Mouse (Mus musculus) spleen, postnatal 4 days (tissue): Measurements from ENCODE around the gene Nfkb2.
A peak's percentile ranks its signal among the peaks of the same experiment; 100 is the strongest.

Experiments
- DNase-seq, 2 experiments: peaks; one replicate each; pipeline ENCODE4 v3.0.0; 2022; ENCODE audit warnings: low spot score in 2 of 2

The Nfkb2 gene

DNA sequence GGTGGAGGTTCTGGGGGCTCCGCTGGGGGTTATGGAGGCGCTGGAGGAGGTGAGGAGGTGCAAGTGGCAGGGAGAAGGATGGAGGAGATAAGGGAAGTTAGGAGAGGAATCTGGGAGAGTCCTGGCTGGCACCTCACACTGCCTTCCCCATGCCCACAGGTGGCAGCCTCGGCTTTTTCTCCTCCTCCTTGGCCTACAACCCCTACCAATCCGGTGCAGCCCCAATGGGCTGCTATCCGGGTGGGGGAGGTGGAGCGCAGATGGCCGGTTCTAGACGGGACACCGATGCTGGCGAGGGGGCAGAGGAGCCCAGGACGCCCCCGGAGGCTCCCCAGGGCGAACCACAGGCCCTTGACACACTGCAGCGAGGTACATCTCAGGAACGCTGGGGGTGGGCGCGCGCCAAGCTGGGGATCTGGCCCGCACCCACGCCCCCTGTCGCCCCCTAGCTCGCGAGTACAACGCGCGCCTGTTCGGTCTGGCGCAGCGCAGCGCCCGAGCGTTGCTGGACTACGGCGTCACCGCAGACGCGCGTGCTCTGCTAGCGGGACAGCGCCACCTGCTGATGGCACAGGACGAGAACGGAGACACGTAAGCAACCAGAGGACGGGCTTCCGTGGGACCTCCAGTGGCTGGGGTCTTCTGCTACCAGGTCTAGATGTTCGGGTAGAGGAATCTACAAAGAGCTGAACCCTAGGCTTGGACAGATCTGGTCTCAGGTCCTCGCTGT, 4.8 kb downstream of the Nfkb2 start:
- DNase-seq = peak; percentile 86 to 97

DNA sequence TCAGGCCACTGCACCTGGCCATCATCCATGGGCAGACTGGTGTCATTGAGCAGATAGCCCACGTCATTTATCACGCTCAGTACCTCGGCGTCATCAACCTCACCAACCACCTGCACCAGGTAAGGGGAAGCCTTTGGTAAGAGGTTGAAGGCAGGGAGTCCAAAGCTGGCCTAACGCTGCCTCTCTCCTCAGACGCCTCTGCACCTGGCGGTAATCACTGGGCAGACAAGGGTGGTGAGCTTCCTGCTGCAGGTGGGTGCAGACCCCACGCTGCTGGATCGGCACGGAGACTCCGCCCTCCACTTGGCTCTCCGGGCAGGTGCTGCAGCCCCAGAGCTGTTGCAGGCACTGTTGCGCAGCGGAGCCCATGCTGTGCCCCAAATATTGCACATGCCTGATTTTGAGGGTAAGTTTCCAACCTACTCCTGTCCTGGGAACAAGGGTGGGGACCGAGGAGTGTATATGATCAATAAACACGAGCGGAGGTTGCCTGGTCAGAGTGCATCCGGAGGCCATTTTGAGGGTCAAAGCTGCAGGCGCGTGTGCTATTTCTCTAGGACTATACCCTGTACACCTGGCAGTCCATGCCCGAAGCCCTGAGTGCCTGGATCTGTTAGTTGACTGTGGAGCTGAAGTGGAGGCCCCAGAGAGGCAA, 5.7 kb downstream of the Nfkb2 start:
- DNase-seq = peak; percentile 14 to 66

DNA sequence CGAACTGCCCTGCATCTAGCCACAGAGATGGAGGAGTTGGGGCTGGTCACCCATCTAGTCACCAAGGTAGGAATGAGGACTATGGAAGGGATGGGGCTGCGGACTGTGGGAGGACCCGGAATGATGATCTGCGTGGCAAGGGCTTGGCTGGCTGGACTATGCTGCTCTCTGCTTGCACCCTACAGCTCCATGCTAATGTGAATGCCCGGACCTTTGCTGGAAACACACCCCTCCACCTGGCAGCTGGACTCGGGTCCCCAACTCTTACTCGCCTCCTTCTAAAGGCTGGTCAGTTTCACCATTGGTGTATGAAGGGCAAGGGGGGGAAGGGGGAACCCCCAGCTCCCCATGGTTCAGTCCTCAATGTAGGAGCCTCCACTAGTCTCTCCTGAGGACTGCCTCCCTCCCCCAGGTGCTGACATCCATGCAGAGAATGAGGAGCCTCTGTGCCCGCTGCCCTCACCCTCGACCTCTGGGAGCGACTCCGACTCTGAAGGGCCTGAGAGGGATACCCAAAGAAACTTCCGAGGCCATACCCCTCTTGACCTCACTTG, 6.3 kb downstream of the Nfkb2 start:
- peak in 1 of 2 experiments; percentile 61 for DNase-seq

DNA sequence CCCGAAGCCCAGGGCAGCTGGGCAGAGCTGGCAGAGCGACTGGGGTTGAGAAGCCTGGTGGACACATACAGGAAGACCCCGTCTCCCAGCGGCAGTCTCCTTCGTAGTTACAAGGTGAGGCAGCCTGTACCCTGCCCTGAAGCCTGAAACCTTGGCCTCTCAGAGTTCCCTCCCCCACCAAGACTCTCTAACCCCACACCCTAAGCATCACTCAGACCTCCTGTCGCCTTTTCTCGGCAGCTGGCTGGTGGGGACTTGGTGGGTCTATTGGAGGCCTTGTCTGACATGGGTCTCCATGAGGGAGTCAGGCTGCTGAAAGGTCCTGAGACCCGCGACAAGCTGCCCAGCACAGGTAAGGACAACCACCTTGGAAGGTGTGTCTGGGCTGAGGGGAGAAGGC, 7.2 kb downstream of the Nfkb2 start:
- DNase-seq = peak in 1 of 2 experiments; percentile 62

DNA sequence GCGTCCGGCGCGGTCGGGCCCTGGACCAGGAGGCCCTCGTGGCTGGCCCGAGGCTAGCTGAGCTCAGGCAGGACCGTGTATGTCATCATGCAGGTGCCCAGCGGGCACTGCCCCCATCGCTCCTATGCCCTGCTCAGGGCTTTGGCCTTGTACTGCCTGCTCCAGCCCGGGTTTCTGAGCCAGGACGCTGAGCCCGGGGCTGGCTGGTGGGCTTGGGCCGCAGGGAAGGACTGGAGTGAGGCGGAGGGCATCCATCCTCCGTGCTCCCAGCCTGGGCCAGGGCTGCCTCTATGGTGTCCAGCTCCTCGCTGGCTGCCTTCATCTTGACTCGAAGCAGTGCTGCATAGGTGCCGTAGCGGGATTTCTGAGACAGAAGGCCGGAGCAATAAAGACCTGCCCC, 8.4 kb downstream of the Nfkb2 start:
- DNase-seq = peak in 1 of 2 experiments; percentile 65

DNA sequence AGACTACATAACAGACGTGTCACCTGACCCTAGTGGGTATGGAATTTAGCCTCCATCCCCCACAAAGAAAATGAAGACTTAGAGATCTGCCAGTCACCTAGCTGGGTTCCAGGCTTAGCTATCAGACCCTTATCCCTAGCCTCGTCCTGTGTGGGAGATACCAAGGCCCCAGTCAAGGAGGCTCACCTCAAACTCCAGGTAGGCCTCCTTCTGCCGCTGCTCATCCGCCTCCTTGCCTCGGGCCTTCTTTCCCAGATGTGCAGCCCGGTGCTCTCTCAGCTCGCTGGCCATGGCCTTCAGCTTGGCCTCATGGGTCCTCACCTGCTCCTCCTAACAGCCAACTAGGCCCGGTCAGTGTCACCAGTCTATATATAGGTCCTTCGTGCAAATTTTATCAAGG, 9.0 kb downstream of the Nfkb2 start:
- peak in 1 of 2 experiments; percentile 61 for DNase-seq

DNA sequence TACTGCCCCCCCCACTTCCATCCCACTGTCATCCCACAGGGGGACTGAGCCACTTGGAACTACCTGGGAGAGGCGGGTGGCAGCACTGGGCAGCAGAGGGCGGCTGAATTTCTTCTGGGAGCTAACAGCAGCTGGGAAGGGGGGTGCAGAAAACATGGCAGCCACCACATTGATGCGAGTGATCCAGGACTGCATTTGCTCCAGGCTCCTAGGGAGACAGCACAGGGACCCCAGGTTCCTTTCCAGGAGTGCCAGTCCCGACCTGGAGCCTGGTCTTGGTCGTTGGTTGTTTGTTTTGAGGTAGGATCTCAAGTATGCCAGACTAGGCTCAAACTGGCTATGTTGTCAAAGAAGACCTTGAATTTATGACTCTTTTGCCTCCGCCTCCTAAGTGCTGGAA, 9.5 kb downstream of the Nfkb2 start:
- DNase-seq = no peak

DNA sequence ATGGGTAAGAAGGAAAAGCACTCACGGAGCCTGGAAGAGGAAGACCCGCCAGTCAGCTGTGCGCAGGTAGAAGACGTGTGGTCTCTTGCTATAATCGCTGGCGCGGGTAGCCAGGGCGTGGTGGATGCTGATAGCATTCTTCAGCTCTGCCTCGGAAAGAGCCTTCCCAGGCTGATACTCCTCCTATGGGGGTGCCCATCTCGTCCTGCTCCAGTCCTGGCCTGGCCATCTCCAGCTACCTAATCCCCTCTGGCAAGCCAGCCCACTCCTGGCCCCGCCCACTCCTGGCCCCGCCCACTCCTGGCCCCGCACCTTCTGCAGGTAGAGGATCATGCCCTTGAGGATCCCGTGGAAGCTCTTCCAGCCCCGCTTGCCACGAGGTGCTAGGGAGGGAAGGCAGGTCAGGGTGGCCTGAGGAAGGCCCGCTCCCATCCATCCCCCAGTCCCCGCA, 10.1 kb downstream of the Nfkb2 start:
- DNase-seq = peak; percentile 70 to 86

DNA sequence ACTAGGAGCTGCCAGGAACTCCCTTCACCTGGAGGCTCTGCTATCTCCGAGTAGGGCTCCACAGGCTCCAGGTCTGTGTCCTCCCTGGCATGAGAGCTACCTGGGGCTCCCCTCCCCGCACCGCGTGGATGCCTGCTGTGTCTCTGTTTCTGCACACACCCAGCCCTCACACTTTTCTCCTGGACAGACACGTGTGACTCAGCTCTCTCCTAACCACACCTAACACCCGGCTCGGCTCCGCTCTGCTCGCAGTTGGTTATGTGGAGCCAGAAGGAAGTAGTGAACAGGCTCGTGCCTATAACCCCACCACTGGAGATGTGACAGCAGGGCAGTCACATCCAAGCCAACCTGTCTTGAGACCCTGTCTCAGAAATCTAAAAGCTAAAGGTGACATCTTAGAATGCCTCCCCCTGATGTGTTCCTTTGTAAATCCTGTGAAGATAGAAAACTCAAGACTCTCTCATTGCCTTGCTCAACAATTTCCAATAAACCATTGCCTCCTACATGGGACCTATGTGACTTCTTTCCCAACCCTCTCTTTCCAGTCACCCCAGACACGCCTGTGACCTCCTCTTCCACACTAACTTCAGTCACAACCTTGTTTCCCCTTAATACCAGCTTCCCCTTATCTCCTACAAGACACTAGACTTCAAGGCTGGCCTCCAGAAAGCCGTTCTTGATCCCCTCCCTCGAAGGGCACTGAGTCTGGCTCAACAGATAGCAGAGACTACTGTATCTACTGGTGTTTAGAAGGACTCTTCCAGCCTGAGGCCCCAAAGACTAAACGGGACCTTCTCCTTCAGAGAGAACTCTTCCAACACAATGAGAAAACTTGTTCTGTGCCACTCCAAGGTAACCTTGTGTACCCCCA, 11.0 kb downstream of the Nfkb2 start:
- peak; percentile 71 to 76 for DNase-seq

DNA sequence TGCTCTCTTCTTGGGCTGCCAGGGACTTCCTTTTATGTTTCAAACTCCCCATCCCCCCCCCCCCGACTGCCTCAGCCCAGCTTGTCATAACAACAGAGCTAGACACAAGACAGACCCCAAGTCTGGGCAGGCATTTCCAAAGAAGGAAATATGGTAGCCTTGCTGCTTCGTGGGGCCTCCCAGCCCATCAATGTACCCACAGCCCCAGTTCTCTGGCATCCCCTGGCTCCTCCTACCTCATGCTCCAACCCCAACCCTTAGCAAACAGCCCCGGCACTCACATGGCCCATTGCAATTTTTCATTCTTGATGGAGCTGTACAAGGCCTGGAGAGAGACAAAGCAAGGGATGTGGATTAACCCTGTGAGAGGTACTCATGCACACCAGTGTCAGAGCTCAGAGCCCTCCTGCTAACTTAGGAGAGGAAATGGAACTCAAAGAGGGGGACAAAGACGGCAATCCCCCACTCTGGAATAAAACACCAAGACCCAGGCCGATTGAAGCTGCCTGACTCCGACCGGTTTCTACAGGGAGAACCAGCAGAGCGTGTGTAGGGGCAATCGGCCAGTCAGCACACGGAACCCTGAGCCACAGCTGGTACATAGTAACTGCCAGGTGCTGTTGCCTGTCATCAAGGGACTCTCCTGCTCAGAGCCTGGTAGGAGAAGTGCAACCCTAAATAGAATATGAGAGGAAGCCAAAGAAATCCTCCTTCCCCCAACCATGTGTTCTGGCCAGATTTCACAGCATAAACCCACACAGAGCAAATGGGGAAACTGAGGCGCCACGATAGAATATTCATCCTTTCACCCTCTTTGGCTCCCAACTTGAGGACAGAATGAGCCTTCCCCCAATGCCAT, 11.9 kb downstream of the Nfkb2 start:
- DNase-seq = peak; percentile 29 to 64

DNA sequence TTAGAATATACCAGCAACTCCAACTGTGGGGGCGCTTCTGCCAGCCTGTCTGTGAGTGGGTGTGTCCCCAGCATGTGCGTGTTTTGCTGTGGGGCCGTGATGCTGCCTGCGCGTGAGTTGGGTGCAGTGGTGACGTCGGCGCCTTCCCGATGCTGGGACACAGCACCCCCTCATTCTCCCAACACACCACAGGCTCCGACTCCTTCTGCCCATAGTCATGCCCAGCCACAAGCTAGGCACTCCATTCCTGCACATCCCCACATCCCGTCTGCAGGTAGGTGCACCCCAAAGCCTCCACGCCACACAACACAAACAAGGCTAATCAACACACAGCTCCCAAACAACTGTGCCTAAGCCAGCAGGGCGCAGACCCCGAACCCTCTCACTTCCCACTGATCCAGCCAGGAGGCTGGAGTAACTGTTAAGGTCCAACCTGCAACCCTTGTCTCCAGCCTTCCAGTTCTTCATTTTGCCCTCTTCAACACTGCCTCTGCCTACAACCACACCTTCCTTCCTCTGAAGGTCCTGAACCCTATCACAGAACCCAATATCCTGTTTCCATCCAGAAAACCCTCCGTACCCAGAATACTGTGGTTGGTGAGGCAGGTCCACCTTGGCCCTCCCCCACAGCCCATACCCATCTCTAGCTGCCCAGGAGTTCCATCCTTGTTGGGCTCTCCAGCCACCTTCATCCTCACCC, 12.9 kb downstream of the Nfkb2 start:
- DNase-seq = peak in 1 of 2 experiments; percentile 66

DNA sequence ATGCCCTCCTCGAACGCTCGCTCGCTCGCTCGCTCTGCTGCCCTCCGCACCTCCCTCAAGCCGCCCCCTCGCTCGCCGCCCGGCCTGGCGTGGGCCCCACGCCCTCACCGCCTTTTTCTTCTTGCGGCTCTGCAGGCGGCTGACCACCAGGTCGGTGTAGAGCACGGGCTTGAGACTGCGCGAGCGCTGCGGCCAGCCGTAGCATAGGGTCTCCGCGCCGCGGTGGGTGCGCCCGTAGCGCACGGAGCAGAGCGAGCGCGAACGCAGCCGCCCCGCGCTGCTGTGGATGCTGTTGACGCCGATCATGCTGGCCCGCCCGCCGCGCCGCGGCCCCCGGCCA, 13.4 kb downstream of the Nfkb2 start:
- DNase-seq = peak in 1 of 2 experiments; percentile 62

DNA sequence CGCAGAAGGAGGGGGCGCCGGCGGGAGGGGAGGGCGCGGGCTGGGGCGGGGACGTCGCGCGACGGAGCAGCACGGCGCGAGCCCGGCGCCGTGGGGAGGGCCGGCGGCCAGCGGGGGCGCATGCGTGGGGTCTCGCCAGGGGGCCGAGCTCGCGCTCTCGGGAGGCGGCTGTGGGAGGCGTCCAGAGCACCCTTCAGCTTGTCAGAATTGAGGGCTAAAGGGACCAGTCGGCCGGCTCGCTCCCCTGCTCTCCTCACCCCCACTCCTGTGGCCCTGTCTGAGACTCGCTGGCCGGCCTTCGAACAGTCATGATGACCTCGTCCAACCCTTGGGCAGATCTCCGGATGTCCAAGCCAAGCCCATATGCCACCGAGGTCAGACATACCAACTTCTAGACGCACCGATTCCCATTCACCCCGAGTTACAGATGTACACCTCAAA, 13.9 kb downstream of the Nfkb2 start:
- peak; percentile 12 to 68 for DNase-seq

DNA sequence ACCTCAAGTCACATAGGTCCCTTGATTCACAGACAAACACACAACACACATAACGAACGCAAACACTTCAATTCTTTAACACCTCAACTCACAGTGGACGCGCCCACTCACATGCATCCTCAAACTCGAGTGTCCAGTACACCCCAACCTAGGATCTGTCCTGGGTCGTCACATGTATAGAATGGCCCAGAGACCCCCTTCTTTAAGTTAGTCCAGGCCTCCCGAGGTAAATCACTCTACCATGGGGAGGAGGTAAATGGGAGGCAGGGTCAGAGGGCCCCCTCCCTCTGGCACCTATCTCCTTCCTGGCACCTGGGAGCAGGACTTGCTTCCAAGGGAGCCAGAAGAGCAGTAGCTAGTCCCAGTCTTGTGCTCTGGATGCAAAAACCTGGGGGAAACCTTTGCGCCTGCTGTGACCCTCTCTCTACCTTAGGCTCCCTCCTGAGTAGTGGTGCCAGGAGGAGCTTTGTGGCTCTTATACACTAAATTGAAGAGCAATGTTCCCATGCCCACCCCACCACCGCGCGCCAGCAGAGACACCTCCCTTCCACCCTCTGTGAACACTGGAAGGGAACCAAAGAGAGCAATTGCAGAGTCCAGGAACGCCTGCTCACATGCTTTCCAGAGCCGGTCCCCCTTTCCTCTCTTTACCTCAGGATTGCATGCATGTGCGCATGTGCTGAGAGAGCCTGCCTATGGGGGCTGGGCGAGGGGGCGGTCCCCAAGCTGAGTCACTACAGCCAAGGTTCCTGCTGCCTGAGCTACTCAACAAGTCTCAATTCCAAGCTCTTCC, 14.7 kb downstream of the Nfkb2 start:
- peak; percentile 34 to 70 for DNase-seq

DNA sequence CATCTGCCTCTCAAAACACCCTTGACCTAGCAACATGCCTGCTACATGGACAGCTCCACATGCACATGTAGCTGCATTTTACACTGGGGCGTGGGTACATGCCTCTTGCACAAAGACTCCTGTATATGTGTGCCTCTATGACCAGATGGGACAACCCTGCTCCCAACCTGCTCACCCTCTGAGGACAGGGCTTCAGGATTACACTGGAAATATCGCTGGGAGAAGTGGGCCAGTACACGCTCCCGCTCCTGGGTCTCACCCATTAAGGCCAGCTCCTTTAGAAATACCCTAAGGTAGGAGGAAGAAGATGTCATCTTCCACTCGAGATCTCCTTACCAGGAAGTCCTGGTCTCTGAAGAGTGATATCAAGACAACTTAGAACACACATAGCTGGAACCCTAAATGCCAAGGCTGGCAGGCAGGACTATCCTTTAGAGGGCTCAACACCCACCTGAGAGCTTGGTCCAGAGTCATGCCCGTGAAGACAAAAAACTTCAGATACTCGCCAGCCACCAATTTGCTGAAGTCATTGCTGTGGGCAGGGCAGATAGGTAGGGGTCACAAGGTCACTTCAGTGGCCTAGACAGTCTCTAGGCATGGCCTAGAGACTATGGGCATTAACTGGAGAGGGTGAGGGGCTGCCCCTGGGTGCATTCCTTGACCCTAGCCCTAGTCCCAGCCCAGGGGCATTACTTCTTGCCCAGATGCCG, 16.1 kb downstream of the Nfkb2 start:
- DNase-seq = peak; percentile 11 to 60

DNA sequence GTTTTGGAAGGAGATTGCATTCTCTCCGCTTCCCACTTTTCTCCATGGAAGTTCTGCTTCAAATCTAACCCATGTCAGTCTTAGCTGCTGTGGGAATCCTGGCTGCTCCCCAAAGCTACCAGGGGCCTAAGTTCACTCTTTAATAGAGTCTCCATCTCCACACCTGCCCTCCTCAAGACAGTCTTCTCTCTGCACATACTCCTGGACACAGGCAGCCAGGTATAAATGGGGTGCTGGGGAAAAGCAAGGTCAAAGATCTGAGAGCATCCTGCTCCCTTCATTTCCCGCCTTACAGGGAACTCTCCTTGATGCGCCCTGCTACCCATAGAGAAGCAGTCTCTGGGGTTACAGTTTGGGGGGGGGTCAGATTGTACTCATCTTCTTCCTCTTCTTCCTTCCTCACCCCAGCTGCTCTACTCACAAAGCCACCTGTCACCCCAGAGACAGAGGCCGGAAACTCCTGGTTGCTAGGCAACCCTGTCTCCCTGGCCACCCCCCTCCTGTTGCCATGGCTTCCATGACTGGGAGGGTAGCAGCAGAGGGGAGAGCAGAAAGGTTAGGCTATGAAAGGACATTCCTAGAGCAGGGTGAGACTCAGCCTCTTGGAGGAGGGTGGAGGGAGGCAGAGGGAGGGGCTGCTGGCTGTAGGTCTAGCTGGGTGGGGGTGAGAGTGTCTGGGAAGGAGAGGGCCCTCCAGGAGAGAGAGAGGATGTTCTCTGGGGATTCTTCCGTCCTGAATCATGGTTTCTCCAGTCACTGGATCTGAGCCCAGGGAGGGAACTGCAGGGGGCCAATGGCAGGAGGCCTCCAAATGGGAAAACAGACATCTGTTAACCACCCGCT, 17.2 kb downstream of the Nfkb2 start:
- DNase-seq = peak in 1 of 2 experiments; percentile 57

DNA sequence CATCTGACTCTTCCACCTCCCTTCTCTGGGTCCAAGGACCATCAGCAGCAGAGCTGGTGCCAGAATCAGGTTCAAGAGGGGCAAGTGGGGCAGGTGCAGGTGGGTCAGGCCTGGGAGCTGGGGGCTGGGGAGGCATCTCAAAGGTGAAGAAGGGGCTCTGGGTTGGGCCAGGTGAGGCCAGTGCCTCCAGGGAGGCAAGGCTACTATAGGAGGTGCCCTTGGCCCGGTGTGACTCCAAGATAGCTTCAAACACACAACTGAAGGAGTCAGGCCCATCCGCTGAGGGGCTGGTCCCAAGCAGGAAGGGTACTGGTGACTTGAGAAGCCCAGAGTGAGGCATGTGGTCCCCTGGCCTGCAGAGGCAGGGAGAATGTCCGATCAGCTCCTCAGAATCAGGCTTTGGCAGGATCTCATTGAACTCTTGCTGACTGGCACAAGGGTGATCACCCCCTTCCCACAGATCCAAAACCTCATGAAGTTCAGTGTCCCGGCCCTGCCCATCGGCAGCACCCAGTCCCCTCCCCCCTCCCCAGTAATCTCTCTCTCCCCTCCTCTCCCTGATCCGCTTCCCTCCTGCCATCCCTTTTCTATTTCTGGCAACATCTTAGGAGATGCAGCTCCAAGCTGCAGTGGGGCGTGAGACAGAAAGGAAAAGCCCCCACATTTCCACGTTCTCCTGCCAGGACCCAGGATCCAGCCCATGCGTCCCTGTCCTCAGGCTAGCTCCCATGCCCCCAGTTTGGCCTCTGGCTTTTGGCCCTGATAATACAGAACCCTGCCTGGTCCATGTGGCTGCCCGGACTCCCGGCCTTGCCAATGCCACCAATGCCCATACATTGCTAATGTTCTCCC, 18.2 kb downstream of the Nfkb2 start:
- no peak for DNase-seq
